Mouse (Mus musculus) thymus, postnatal 36 days (tissue): Measurements from ENCODE around the gene Tspan9.

Source experiments
- DNase-seq, 2 experiments: peaks; one replicate each; pipeline ENCODE4 v3.0.0; 2022; ENCODE audit warnings: mixed read lengths in 2 of 2

The Tspan9 gene

GRCm38 (mm10) chr6:128132581-128132980, 10.8 kb downstream of the Tspan9 start:
- DNase-seq, result no peak

- DNase-seq, result no peak
These were observed 12.0 kb downstream of the Tspan9 start for GRCm38 (mm10) chr6:128131390-128131789.

- DNase-seq, result no peak
These were observed 12.7 kb downstream of the Tspan9 start for GRCm38 (mm10) chr6:128130686-128131085.

GRCm38 (mm10) chr6:128129382-128129781, 14.0 kb downstream of the Tspan9 start:
- no peak for DNase-seq

- no peak for DNase-seq
These were observed 16.1 kb downstream of the Tspan9 start for GRCm38 (mm10) chr6:128127312-128127711.

GRCm38 (mm10) chr6:128126876-128127275, 16.5 kb downstream of the Tspan9 start:
- no peak for DNase-seq

- DNase-seq, result no peak
These were observed 17.9 kb downstream of the Tspan9 start for GRCm38 (mm10) chr6:128125464-128125863.

- DNase-seq, result no peak
These were observed 19.0 kb downstream of the Tspan9 start for GRCm38 (mm10) chr6:128124222-128124971.

GRCm38 (mm10) chr6:128122127-128122526, 21.3 kb downstream of the Tspan9 start:
- DNase-seq, result no peak

- DNase-seq, result no peak
These were observed 21.7 kb downstream of the Tspan9 start for GRCm38 (mm10) chr6:128121691-128122090.

- no peak for DNase-seq
These were observed 22.6 kb downstream of the Tspan9 start for GRCm38 (mm10) chr6:128120806-128121205.

- DNase-seq, result no peak
These were observed 24.6 kb downstream of the Tspan9 start for GRCm38 (mm10) chr6:128118670-128119230.

GRCm38 (mm10) chr6:128116836-128117542, 26.4 kb downstream of the Tspan9 start:
- no peak for DNase-seq

GRCm38 (mm10) chr6:128116344-128116743, 27.1 kb downstream of the Tspan9 start:
- no peak for DNase-seq

- DNase-seq, result no peak
These were observed 28.3 kb downstream of the Tspan9 start for GRCm38 (mm10) chr6:128115121-128115520.

- no peak for DNase-seq
These were observed 30.8 kb downstream of the Tspan9 start for GRCm38 (mm10) chr6:128112605-128113004.

- DNase-seq, result no peak
These were observed 31.6 kb downstream of the Tspan9 start for GRCm38 (mm10) chr6:128111784-128112183.

GRCm38 (mm10) chr6:128108324-128109035, 34.9 kb downstream of the Tspan9 start:
- no peak for DNase-seq

- DNase-seq, result no peak
These were observed 35.7 kb downstream of the Tspan9 start for GRCm38 (mm10) chr6:128107698-128108097.

GRCm38 (mm10) chr6:128106154-128106553, 37.2 kb downstream of the Tspan9 start:
- DNase-seq, result no peak

GRCm38 (mm10) chr6:128104712-128105324, 38.6 kb downstream of the Tspan9 start:
- DNase-seq, result no peak

- no peak for DNase-seq
These were observed 39.5 kb downstream of the Tspan9 start for GRCm38 (mm10) chr6:128103874-128104273.
